Mouse (Mus musculus) forebrain, postnatal 0 days (tissue): ENCODE data around the gene Elavl3. TPM values are rescaled to one million over a fixed set of nuclear protein-coding genes. Genes with fewer than 3 reads are reported as not detected.

ENCODE experiments used
- ATAC-seq: fragments of 200-750 bp; cut with Nextera tagmentation; 2 replicates; pipeline ENCODE4 v1.8.0; 2017; ENCODE audit warnings: mild to moderate bottlenecking, moderate library complexity
- DNase-seq: peaks from one replicate; pipeline ENCODE4 v3.0.0-alpha.2; 2015
- H3K27ac ChIP-seq: fragments of 300-500 bp; sonication (generic); 2 replicates; pipeline ENCODE4 v1.5.1; 2014; ENCODE audit warnings: low read depth, mild to moderate bottlenecking, antibody characterized with exemption, low read length, moderate library complexity, mixed read lengths
- H3K27me3 ChIP-seq: fragments of 300-500 bp; sonication (generic); 2 replicates; pipeline ENCODE4 v1.6.1; 2014; ENCODE audit warnings: mild to moderate bottlenecking, low read length, mixed read lengths; ENCODE audit not compliant: insufficient read depth
- H3K36me3 ChIP-seq: fragments of 300-500 bp; sonication (generic); 2 replicates; pipeline ENCODE4 v1.6.1; 2014; ENCODE audit warnings: mild to moderate bottlenecking, moderate library complexity; ENCODE audit not compliant: insufficient read depth
- H3K4me1 ChIP-seq: fragments of 300-500 bp; sonication (generic); 2 replicates; pipeline ENCODE4 v1.6.1; 2014; ENCODE audit warnings: antibody characterized with exemption; ENCODE audit not compliant: insufficient read depth
- H3K4me2 ChIP-seq: fragments of 300-500 bp; sonication (generic); 2 replicates; pipeline ENCODE4 v1.6.1; 2014; ENCODE audit warnings: low read depth, mild to moderate bottlenecking, moderate library complexity
- H3K4me3 ChIP-seq: fragments of 300-500 bp; sonication (generic); 2 replicates; pipeline ENCODE4 v1.5.1; 2014; ENCODE audit warnings: low read depth, low read length, mixed read lengths
- H3K9ac ChIP-seq: fragments of 300-500 bp; sonication (generic); 2 replicates; pipeline ENCODE4 v1.6.1; 2014; ENCODE audit warnings: mild to moderate bottlenecking
- H3K9me3 ChIP-seq: fragments of 300-500 bp; sonication (generic); 2 replicates; pipeline ENCODE4 v1.6.1; 2016; ENCODE audit warnings: low read length
- CTCF ChIP-seq: sonication (generic); IDR thresholded peaks from 2 replicates; pipeline ENCODE4 v1.5.1; 2016; ENCODE audit warnings: antibody characterized with exemption, control low read depth, low read depth
- WGBS: fragments of 180-500 bp; shearing (Covaris S2); extraction: QIAGEN DNeasy Blood & Tissue Kit; methylation state at CpG from one replicate; pipeline ENCODE4 v1.1.7; 2014; 5-methylcytosine and 5-hydroxymethylcytosine counted together
- polyA plus RNA-seq: library from polyadenylated mRNA; unstranded; fragments of >200 nt; fragmentation: Nextera tagmentation; extraction: Ambion mirVana; gene quantifications from 2 replicates; pipeline ENCODE4 v1.2.1, GENCODE M21; 2015
- total RNA-seq: library from RNA; depleted of rRNA; stranded (reverse); fragments of >200 nt; gene quantifications from 2 replicates; pipeline ENCODE4 v1.2.3, GENCODE M21; 2014

Gene Elavl3
- total and polyA plus RNA-seq, 2 experiments from 2014 or later = 74.7 to 191 TPM

GRCm38 (mm10) chr9:22037826-22038225 is 14.0 kb downstream of the Elavl3 start:
- WGBS = 86% methylated on average over 10 of the region's 10 CpGs
- no peak for ATAC-seq

DNA sequence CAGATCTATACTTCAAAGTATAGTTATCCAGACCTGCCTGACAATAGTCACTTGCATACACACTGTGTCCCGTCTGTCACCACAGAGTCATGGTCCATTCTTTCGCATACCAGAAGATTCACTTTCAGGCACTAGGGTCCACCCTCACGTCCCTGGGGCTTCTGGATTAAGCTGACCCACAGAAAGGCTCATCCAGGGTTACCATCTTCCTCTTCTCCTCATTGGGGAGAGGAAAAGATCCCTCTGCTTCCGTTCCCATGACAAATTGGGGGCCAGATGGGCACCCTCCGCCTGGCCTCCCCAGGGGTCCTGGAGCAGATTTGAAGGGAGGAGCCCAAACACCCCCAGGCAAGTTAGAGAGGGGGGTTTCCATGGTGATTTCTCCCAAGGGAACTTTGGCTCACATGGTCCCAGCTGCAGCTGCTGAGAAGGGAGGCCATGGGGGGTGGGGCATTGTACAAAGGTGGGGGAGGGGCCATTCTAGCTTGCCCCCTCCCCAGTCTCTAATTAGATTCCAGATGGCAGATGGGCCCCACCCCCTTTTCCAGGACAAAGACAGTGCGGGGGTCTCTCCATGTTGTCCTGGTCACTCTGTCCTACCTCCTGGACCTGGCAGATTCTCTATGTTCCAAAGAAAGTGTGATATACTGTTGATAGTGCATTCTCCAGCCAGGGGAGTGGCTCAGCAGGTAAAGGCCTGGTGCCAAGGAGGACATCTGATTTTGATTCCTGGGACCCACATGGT is 16.4 kb downstream of the Elavl3 start:
- ATAC-seq (peak; percentile 42; the same call in 1 of the 2 replicates), DNase-seq (no peak)
- Histone ChIP-seq H3K4me2 (no peak overlapping the region), H3K36me3 (peaks cover 54% of the 10 kb centered on the region), H3K27ac (no peak overlapping the region; the same call in 1 of the 2 replicates), H3K9ac (no peak overlapping the region), H3K27me3 (no peaks in the 10 kb centered on the region), H3K4me1 (no peaks in the 10 kb centered on the region), H3K4me3 (no peak overlapping the region), H3K9me3 (no peaks in the 10 kb centered on the region)
- 41% methylated on average over 6 of the region's 6 CpGs for WGBS
- no peak for TF ChIP-seq CTCF

More at GRCm38 (mm10) chr9:22037826-22038225, 14.0 kb downstream of the Elavl3 start:
- H3K4me1 ChIP-seq = no peaks in the 10 kb centered on the region
- H3K4me2 ChIP-seq = no peak overlapping the region
- H3K9me3 ChIP-seq = no peaks in the 10 kb centered on the region
- no peak for TF ChIP-seq CTCF
- no peak overlapping the region for H3K4me3 ChIP-seq
- H3K36me3 ChIP-seq = peaks cover 39% of the 10 kb centered on the region
- H3K9ac ChIP-seq = no peak overlapping the region
- no peaks in the 10 kb centered on the region for H3K27me3 ChIP-seq
- H3K27ac ChIP-seq = no peak overlapping the region
- DNase-seq = no peak

DNA sequence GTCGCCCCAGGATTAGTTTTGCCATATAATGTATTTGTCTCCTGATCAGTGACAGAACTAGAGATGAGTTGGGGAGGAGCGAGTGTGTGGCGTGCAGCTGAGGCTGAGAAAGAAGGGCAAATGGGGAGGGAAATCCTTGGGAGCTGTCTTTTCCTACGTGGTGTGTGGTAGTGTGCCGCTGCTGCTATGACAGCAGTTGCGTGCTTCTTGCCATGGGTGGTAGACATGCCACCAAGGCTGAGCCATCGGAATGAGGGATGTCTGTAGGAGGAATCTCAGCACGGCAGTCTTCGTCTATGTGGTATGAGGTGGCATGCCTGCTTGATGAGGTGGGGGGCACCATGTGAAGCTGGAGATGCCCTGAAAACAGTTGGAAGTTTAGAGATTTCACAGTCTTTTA is 21.4 kb downstream of the Elavl3 start:
- Histone ChIP-seq H3K4me1 (no peaks in the 10 kb centered on the region), H3K27ac (no peak overlapping the region), H3K36me3 (peaks cover 87% of the 10 kb centered on the region), H3K4me2 (no peak overlapping the region), H3K27me3 (no peaks in the 10 kb centered on the region), H3K4me3 (no peak overlapping the region), H3K9ac (no peak overlapping the region), H3K9me3 (no peaks in the 10 kb centered on the region)
- DNase-seq = no peak
- ATAC-seq = no peak
- WGBS = 94% methylated on average over 9 of the region's 9 CpGs
- no peak for TF ChIP-seq CTCF

GRCm38 (mm10) chr9:22028467-22028866 is 23.4 kb downstream of the Elavl3 start:
- Histone ChIP-seq H3K36me3 (peaks cover 84% of the 10 kb centered on the region), H3K27me3 (no peaks in the 10 kb centered on the region), H3K4me3 (no peak overlapping the region), H3K27ac (no peak overlapping the region), H3K9me3 (no peaks in the 10 kb centered on the region), H3K4me2 (no peak overlapping the region), H3K9ac (no peak overlapping the region), H3K4me1 (no peaks in the 10 kb centered on the region)
- 19% methylated on average over 7 of the region's 7 CpGs for WGBS
- no peak for TF ChIP-seq CTCF
- no peak for ATAC-seq
- DNase-seq = no peak

DNA sequence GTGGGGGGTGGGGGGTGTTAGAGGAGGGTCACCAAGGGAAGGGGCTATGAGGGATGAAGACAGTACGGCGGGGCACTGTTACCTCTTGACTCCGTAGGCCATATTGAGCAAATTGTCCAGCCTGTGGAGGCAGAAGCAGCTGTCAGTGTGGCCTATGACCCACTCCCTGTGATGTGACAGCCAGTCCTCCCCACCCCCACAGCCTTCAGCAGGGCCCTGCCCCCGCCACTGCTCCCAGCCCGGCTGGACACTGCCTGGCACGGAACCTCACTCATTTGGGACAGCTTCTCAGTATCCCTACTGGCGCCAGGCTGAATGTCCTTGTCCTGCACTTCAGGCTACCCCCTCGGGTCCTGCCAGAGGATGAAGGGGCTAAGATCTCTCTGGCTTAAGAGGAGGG is 27.2 kb downstream of the Elavl3 start:
- Histone ChIP-seq H3K4me2 (no peak overlapping the region), H3K9ac (no peak overlapping the region), H3K27ac (no peak overlapping the region), H3K36me3 (peaks cover 72% of the 10 kb centered on the region), H3K9me3 (no peaks in the 10 kb centered on the region), H3K4me1 (no peaks in the 10 kb centered on the region), H3K27me3 (no peaks in the 10 kb centered on the region), H3K4me3 (no peak overlapping the region)
- no peak for TF ChIP-seq CTCF
- DNase-seq (no peak), ATAC-seq (no peak)
- WGBS = 62% methylated on average over 8 of the region's 8 CpGs

DNA sequence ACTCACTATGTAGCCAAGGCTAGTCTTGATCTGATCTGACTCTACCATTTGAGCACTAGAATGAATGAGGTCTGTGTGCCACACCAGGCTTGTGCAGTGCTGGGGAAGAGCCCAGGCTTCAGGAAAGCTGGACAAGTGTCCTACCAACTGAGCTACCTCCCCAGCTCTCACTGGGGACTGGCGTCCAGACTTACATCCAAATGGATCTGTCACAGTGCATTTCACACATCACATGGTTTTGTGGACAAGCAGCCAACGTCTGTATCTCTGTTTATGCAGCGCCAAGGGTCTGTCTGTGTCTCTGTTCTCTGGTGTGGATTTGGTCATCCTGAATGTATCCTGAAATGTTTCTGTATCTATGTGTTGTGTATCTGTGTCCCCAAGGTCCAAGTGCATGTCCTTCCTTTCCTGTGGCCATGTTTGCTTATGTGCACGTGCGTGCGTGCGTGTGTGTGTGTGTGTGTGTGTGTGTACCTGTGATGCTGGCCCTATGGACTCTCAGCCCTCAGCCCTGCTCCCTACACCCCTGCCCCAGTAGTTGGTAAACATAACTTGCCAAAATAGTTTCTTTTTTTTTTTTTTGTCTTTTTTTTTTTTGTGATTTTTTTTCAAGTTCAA is 34.5 kb downstream of the Elavl3 start:
- ATAC-seq = no peak
- no peak overlapping the region for H3K4me2 ChIP-seq

DNA sequence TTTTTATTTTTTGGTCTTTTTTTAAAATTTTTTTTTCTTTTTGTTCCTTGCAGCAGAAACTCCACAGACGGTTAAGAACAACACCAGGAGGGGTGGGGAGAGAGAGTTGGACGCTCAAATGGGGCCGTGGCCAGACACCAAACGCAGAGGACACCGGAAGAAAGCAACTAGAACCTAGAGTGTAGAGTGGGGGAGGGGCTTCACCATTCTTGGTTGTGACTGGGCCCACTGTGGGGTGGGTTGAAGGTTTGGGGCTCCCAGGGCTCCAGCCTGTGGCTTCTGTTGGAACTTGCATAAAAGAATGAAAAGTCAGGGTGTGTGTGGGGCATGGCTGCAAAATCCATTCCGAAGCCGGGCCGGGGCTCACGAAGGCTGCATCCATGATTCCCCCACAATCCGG is 35.6 kb downstream of the Elavl3 start:
- TF ChIP-seq CTCF = no peak

More for the DNA sequence above, 34.5 kb downstream of the Elavl3 start:
- Histone ChIP-seq H3K27ac (no peak overlapping the region), H3K4me3 (no peak overlapping the region), H3K9ac (no peak overlapping the region), H3K9me3 (no peaks in the 10 kb centered on the region), H3K27me3 (no peaks in the 10 kb centered on the region), H3K36me3 (peaks cover 50% of the 10 kb centered on the region), H3K4me1 (no peaks in the 10 kb centered on the region)
- TF ChIP-seq CTCF = no peak
- no peak for DNase-seq
- 72% methylated on average over 7 of the region's 7 CpGs for WGBS

More for the DNA sequence above, 35.6 kb downstream of the Elavl3 start:
- no peak overlapping the region for H3K9ac ChIP-seq
- H3K27ac ChIP-seq = no peak overlapping the region
- WGBS = 64% methylated on average over 10 of the region's 10 CpGs
- no peak for DNase-seq
- H3K4me1 ChIP-seq = no peaks in the 10 kb centered on the region
- no peak overlapping the region for H3K4me2 ChIP-seq
- no peaks in the 10 kb centered on the region for H3K27me3 ChIP-seq
- no peak for ATAC-seq
- no peaks in the 10 kb centered on the region for H3K9me3 ChIP-seq
- peaks cover 59% of the 10 kb centered on the region for H3K36me3 ChIP-seq
- no peak overlapping the region for H3K4me3 ChIP-seq
